Mouse (Mus musculus) thymus, postnatal 0 days (tissue): ENCODE results near the gene Serpinb6c. TPM values are rescaled to one million over a fixed set of nuclear protein-coding genes. Genes with fewer than 3 reads are reported as not detected.
"Not testable (repeated sequence)": the region's sequence is repeated elsewhere in the genome, so short reads cannot be mapped to it uniquely, and the experiment has no call there.

Experiments
- DNase-seq: peaks from one replicate; pipeline ENCODE4 v3.0.0-alpha.2; 2015; ENCODE audit warnings: low spot score
- polyA plus RNA-seq: library from polyadenylated mRNA; unstranded; fragments of >200 nt; fragmentation: Nextera tagmentation; extraction: Ambion mirVana; gene quantifications from 2 replicates; pipeline ENCODE4 v1.2.1, GENCODE M21; 2015

Gene Serpinb6c
- polyA plus RNA-seq: 1.3 and 1.6 TPM in 2 replicates

DNA sequence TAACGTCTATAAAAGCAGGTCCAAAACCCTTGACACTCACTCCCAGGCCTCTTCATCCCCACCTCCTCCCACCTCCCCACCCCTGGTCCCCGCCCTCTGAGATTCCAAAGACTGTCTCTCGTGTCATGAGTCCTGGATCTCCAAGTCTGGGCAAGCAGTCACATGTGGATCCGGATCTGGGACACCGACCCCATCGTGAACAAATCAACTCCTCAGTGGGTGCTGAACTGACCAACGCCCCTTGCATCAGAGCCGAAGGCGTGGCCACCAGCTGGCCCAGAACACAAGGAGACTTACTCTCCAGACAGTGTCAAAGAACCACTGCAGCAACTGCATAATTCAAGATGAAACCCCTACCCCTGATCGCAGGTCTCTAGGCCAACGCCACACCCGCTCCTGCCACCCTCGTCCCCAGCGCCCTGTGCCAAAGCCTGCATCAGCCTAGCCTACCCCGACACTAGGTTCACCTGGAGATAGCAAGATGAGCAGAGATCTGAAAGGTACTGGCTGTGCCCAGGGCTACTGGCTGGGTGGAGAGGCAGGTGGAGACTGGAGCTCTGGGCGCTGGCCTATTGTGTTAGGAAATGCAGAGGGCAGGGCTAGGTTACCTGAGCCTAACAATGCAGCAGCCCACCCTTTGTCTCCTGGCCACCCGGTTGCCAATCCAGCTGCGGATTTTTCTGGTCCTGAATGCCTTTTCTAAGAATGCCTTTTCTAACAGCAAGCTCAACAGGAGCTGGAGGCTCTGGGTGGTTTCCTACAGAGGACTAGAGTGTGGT, at the start of gene Serpinb6c:
Gene Serpinb6c (minus strand): TSS at position 533 of the 779 bp plus-strand sequence.
- no peak for DNase-seq

GRCm38 (mm10) chr13:33952947-33953346, 47.4 kb upstream of the Serpinb6c start:
- DNase-seq: no peak

GRCm38 (mm10) chr13:33952075-33952449, 46.6 kb upstream of the Serpinb6c start:
- DNase-seq: no peak

DNA sequence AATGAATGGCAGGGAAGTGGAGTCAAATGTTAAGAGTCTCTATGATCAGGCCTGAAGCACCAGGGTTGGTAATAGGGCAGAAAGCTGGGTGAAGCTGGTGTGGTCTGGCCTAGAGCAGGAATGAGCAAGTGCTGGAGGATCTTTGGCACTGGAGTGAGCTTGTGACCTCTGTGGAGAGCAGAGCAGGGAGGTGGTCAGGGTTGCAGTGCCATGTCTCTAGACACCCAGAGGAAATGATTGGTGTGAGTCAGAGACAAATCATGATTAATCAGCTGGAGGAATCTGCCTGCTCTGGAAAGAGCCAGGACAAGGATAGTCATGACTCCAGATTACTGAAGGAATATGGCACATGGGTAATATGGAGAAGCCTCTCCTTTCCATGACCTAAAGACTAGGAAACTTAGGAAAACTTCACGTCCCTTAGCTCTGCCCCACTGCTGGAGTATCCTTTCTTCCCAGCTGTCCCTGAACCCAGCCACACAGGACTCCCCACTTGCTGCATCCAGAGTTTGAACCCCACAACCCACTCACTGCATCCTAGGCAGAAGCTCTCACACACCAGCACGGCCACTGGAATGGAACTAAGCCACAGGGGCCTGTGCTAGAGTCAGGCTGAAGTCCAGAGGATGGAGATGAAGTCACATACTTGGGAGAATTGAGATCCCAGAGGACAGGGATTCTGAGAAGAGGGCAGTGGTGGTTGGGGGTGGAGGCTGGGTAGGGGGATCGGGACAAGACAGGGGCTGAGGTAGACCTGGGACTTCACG, 46.0 kb upstream of the Serpinb6c start:
- no peak for DNase-seq

- no peak for DNase-seq
These were observed 36.8 kb upstream of the Serpinb6c start for GRCm38 (mm10) chr13:33942212-33942779.

GRCm38 (mm10) chr13:33941288-33941808, 35.8 kb upstream of the Serpinb6c start:
- DNase-seq: no peak

GRCm38 (mm10) chr13:33937587-33937986, 32.1 kb upstream of the Serpinb6c start:
- DNase-seq: not testable (repeated sequence)

DNA sequence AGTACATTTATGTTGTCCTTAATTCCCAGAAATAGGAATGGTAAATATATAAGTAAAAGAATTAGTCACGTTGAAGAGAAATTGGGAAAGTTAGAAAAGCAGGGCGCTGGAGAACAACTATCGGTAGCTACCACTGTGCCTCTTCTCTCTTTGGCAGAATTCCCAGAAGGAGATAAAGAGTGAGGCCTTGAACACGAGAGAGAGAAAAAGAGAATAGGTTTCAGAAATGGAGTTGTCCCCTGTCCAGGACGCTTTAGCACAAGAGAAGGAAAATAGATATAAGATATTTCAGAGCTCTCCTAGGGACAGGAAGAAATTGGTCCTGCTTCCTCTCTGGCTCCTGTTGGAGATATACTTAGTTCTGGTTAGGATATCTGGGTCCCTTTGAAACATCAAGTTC, 31.6 kb upstream of the Serpinb6c start:
- no peak for DNase-seq

GRCm38 (mm10) chr13:33935465-33936181, 30.1 kb upstream of the Serpinb6c start:
- DNase-seq: peak; percentile 14

DNA sequence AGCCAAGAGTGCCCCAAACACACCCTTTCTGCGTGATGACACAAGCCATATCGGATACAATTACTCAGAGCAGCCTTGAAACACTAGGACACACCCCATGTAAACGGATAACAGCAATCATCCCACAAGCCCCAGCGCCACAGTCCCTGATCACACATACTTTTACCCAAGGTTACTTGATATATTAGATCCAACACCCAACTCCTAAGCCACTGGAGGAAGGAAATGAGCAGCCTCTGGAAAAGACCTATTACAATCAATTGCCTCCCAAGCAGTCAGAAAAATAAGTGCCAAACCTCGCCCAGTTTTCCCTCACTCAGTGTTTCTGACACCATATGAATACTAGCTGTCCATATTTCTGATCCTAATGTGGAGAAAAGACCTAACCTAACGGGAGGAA, 29.2 kb upstream of the Serpinb6c start:
- DNase-seq: no peak

DNA sequence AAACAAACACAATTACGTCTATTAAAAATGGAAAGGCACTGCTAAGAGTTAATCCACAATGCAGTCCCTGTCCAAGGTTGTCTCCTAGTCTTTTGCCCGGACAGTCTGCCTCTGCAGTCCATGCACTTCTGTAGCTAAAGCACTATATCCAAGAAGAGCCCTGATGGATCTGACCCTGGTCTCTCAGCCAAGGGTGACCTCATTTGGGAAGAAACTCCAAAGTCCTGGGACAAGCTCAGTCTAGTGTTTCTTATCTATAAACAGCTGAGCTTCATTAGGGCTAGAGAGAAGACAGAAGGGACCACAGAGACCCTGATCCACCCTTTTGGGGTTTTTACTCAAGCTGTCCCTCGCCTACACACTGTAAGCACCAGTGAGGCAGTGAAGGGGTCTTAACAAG, 25.4 kb upstream of the Serpinb6c start:
- DNase-seq: no peak

DNA sequence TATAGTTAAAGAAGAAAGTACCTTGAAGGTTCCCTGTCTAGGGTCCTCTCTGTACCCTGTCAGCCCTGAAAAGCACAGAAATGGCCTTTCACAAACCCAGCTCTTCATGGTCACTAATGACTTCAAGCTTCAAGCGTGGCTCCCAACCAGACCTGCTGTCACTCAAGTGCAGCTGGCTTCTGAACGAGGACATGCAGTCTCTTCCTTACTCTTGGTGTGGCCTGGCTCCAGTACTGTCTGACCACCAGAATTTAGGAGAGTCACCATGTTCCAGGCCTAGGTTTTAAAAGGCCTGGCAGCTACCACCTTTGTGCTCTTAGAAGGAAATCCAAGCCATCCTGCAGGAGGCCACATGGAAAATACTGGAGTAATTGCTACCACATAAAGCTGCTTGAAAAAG, 24.8 kb upstream of the Serpinb6c start:
- no peak for DNase-seq

- DNase-seq: no peak
These were observed 16.2 kb upstream of the Serpinb6c start for GRCm38 (mm10) chr13:33921699-33922098.

DNA sequence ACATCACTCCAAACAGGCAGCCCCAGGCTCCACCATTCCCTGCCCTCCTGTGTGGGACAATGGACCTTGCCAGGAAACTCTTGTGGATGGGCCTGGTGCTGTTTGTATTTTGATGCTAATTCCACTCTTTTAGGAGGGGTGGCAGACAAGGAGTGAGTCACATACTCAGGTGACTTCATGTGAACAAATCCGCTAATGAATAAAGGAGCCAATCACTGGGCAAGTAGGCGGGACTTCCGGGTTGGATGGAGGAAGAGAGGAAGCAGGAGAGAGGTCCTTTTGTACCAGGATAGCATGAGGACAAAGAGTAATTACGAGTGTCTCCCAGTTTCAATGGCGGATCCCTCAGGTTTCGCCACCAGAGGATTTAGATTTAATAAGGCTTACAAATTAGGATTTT, 15.5 kb upstream of the Serpinb6c start:
- DNase-seq: no peak

- no peak for DNase-seq
These were observed 1.3 kb upstream of the Serpinb6c start for GRCm38 (mm10) chr13:33906821-33907220.

- DNase-seq: no peak
These were observed 2.2 kb downstream of the Serpinb6c start for GRCm38 (mm10) chr13:33903290-33903689.

DNA sequence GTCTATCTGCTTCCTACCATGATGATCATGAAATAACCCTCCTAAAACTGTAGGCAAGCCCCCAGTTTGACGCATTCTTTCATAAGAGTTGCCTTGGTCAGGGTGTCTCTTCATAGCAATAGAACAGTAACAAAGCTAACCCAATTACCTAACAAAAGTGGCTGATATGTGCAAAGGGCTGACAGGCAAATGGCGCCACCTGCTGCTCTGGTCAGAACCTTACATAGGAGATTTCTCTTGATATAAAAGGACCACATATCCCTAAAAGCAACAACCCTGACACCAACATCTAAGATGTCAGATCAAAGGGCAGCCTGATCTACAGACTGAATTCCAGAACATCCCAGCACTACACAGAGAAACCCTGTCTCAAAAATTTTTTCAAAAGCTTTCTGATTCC, 11.3 kb downstream of the Serpinb6c start:
- peak; percentile 26 for DNase-seq

DNA sequence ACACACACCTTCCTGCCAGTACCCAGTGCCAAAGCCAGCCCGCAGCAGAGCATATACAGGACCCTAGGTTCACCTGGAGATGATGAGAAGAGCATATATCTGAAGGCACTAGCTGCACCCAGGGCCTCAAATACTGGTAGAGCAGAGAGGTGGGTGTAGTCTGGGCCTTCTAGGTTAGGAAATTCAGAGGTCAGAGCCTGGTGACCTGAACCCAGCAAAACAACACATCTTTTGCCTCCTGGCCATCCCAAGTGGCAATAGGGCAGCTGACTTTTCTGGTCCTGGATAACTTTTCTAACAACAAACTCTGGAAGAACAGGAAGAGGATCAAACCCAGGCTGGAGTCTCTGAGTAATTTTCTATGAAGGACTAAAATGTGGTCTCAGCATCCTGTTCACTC, 62.2 kb downstream of the Serpinb6c start, which contains the start of gene Serpinb6e:
Gene Serpinb6e (minus strand): TSS at position 101 of the 400 bp plus-strand sequence.
- DNase-seq: no peak

GRCm38 (mm10) chr13:33830751-33831150, 74.8 kb downstream of the Serpinb6c start:
- DNase-seq: no peak
